Mouse (Mus musculus) kidney, adult 2 months (tissue): ENCODE measurements around the gene Phf5a.

ENCODE experiments used
- CTCF ChIP-seq: fragments of 200-500 bp; conservative IDR thresholded peaks from 2 replicates; pipeline ENCODE4 v1.5.1; 2011; ENCODE audit warnings: low read depth, mild to moderate bottlenecking, control low read depth, low read length, moderate library complexity, mixed read lengths; ENCODE audit not compliant: insufficient read depth, insufficient read length
- POLR2A ChIP-seq: fragments of 200-500 bp; IDR thresholded peaks from one replicate; pipeline ENCODE4 v1.6.1; 2011; ENCODE audit warnings: low read depth, low read length, control low read depth

DNA sequence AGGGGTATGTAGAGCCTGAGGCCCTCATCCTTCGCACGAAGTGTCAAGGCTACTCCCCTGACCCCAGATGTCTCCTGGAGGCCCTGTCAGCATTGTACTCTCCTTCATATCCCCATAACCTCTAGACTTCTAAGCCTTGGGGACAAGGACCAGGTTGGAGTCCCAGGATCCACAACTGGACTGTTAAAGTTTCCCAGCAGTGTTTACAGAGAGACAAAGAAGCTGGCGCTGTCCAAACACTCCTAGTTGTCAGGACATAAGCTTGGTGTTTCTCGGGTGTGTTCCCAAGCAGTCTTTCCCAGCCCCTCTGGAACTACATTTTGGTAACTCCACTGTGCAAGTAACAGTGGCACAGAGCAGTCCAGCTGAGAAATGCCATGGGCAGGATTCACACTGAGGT lies 38.2 kb downstream of the Phf5a start:
- TF ChIP-seq CTCF (no peak), POLR2A (no peak)
